Mouse (Mus musculus): ENCODE results near the gene Rcan2.

DNA sequence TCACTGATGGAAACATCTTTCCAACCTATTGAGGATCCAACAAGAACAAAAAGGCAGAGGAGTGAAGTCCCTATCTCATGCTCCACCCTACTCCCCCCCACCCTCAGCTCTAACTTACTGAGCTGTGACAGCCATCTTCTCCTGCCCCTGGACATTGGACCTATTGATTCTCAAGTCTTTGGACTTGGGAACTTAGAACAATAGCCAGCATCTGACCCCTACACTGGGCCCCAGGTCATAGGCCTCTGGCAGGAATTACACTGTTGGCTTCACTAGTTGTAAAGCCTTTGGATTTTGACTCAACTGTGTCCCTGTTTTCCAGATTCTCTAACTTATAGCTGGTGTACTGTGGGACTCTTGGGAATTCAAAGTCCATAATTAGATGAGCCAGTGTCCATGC, 270.5 kb downstream of the Rcan2 start:
- no peak for TF ChIP-seq CTCF (conservative IDR thresholded peaks at IDR 0.05; ENCODE audit: low read length)
- TF ChIP-seq NANOG (IDR thresholded peaks at IDR 0.05; ENCODE audit: borderline replicate concordance, low read length) = no peak

Measured in E14TG2a.4 (cell line).